Mouse (Mus musculus) heart, embryonic 13.5 days (tissue): ENCODE measurements at regions not wholly inside any gene's neighbourhood (a gene's known extent, or its start where the extent isn't known, plus 50 kb on each side); places are given as distances from the start of the nearest gene placed in this dataset.
"Not testable (repeated sequence)": the region's sequence is repeated elsewhere in the genome, so short reads cannot be mapped to it uniquely, and the experiment has no call there.

Experiments used
- ATAC-seq: fragments of 200-750 bp; cut with Nextera tagmentation; 2 replicates; pipeline ENCODE4 v1.8.0; 2017; ENCODE audit warnings: moderate TSS enrichment; ENCODE audit not compliant: insufficient number of reproducible peaks, low FRiP score, low TSS enrichment; ENCODE audit errors: extremely low read depth
- H3K27ac ChIP-seq: fragments of 300-500 bp; sonication (generic); replicated peaks from 2 replicates; pipeline ENCODE4 v1.5.1; 2015; ENCODE audit warnings: moderate library complexity, mild to moderate bottlenecking, inconsistent platforms
- H3K27me3 ChIP-seq: fragments of 300-500 bp; sonication (generic); replicated peaks from 2 replicates; pipeline ENCODE4 v1.6.1; 2015; ENCODE audit warnings: mild to moderate bottlenecking, inconsistent platforms
- H3K36me3 ChIP-seq: fragments of 300-500 bp; sonication (generic); 2 replicates; pipeline ENCODE4 v1.6.1; 2015; ENCODE audit warnings: mild to moderate bottlenecking, inconsistent platforms
- H3K4me1 ChIP-seq: fragments of 300-500 bp; sonication (generic); 2 replicates; pipeline ENCODE4 v1.6.1; 2015; ENCODE audit warnings: inconsistent platforms
- H3K4me2 ChIP-seq: fragments of 300-500 bp; sonication (generic); 2 replicates; pipeline ENCODE4 v1.6.1; 2015; ENCODE audit warnings: inconsistent platforms, mild to moderate bottlenecking, moderate library complexity
- H3K4me3 ChIP-seq: fragments of 300-500 bp; sonication (generic); 2 replicates; pipeline ENCODE4 v1.5.1; 2015; ENCODE audit warnings: moderate library complexity, mild to moderate bottlenecking, inconsistent platforms
- H3K9ac ChIP-seq: fragments of 300-500 bp; sonication (generic); 2 replicates; pipeline ENCODE4 v1.6.1; 2015; ENCODE audit warnings: inconsistent platforms, mild to moderate bottlenecking, moderate library complexity
- H3K9me3 ChIP-seq: fragments of 300-500 bp; sonication (generic); 2 replicates; pipeline ENCODE4 v1.6.1; 2016; ENCODE audit warnings: inconsistent platforms
- WGBS: fragments of 180-500 bp; shearing (Covaris S2); methylation state at CpG from one replicate; pipeline ENCODE4 v1.1.7; 2015; ENCODE audit warnings: mixed read lengths; 5-methylcytosine and 5-hydroxymethylcytosine counted together

DNA sequence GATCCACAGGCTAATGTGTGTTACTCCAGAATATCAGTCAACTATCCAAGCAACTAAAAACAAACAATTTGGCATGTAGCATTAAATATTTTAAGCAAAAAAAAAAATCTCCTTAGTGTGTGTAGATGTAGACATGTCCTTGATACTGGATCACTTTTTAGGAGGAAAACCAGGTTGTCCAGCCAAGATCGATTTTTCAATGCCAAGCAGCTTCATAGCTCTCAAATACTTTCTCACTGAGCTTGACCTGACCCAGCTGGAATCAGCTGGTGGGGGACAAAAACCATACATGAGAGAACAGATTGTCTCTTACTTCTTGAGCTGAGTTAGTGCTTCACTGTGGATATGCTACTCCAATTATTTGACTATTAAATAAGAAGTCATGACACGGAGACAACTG, 147.6 kb upstream of the Gm11146 start:
- no peaks in the 10 kb centered on the region for H3K27me3 ChIP-seq
- H3K9ac ChIP-seq = no peak overlapping the region
- no peak overlapping the region for H3K4me3 ChIP-seq
- WGBS = 70% methylated on average over 2 of the region's 2 CpGs
- H3K9me3 ChIP-seq = no peaks in the 10 kb centered on the region
- ATAC-seq = no peak
- H3K4me2 ChIP-seq = no peak overlapping the region
- H3K4me1 ChIP-seq = peaks cover 3% of the 10 kb centered on the region; the same call in 1 of the 2 replicates
- no peak overlapping the region for H3K27ac ChIP-seq
- no peaks in the 10 kb centered on the region for H3K36me3 ChIP-seq

DNA sequence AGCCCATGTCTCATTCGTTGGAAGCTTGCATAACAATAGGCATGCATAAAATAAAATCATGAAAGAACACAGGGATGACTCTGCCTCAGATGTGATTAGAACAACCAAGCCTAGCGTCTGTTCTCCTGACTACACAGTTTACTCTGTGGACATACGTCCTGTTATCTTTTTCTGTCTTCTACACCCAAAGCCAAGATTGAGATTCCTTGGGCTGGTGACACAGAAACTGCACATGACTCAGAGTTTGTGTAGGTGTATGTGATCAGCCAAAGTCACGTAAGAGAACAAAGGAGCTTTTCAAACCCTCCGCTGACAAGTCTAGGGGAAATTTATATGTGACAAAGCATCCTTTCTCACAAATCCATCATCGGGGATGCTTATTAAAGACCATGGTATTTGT, 141.9 kb upstream of the Gm11146 start:
- Histone ChIP-seq H3K27ac (no peak overlapping the region), H3K4me3 (no peak overlapping the region), H3K27me3 (no peaks in the 10 kb centered on the region), H3K4me1 (no peaks in the 10 kb centered on the region), H3K36me3 (peaks cover 4% of the 10 kb centered on the region; the same call in 1 of the 2 replicates), H3K9me3 (0 out of 2 replicates have a peak, but pooled peaks cover 5% of the 10 kb centered on the region), H3K4me2 (no peak overlapping the region), H3K9ac (no peak overlapping the region)
- ATAC-seq = no peak
- 73% methylated on average over 6 of the region's 6 CpGs for WGBS

- 78% methylated on average over 1 of the region's 1 CpGs for WGBS
- Histone ChIP-seq H3K36me3 (peaks cover 3% of the 10 kb centered on the region; the same call in 1 of the 2 replicates), H3K9me3 (0 out of 2 replicates have a peak, but pooled peaks cover 3% of the 10 kb centered on the region), H3K9ac (no peak overlapping the region), H3K27ac (no peak overlapping the region), H3K27me3 (no peaks in the 10 kb centered on the region), H3K4me1 (no peaks in the 10 kb centered on the region), H3K4me3 (no peak overlapping the region), H3K4me2 (no peak overlapping the region)
- no peak for ATAC-seq
Observed at GRCm38 (mm10) chr16:77738821-77739220, 136.9 kb upstream of the Gm11146 start.

DNA sequence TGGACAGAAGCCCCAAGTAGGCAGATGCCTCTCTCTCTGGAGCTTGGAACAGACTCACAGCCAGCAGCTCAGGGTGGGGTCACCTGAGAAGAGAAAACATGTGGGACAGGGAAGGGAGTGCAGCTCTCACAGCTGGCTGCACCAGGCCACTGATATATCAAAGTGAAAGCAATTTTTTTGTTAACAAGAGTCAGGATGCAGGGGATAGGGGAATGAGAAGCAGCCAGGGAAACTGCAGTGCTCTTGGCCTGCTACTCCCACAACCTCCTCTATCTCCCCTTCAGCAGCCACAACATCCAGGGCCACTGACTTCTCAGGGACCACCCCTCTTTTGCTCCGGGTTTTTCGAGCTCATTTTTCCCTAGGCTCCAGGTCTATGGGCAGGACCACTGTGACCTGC, 117.5 kb upstream of the Gm11146 start:
- Histone ChIP-seq H3K27me3 (no peaks in the 10 kb centered on the region), H3K9ac (no peak overlapping the region), H3K4me2 (no peak overlapping the region), H3K9me3 (peaks cover 9% of the 10 kb centered on the region), H3K4me1 (peaks cover 7% of the 10 kb centered on the region; the same call in 1 of the 2 replicates), H3K27ac (no peak overlapping the region; the same call in 1 of the 2 replicates), H3K36me3 (no peaks in the 10 kb centered on the region; the same call in 1 of the 2 replicates), H3K4me3 (no peak overlapping the region)
- 76% methylated on average over 2 of the region's 2 CpGs for WGBS
- no peak for ATAC-seq

DNA sequence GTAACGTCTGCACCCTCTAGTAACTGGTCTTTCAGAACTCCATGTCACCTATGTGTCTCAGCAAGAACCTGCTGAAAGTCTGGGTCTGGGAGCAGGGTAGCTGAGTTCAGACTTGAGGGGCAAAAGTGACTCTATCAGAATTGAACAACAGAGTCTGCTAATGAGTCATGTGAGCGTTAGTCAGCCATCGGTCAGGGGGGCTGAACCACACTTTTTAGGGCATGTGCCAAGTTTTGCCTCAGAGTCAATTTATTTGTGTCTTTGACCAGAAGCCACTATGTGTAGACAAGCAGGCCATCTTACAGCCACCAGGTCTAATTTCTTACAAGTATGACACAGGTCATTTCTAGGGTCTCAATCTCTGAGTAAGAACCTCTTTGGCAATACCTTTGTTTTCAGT, 115.9 kb upstream of the Gm11146 start:
- not testable (repeated sequence) for H3K4me3 ChIP-seq, H3K9ac ChIP-seq, H3K27ac ChIP-seq, H3K27me3 ChIP-seq, H3K4me2 ChIP-seq, H3K4me1 ChIP-seq, ATAC-seq, H3K36me3 ChIP-seq, H3K9me3 ChIP-seq
- 86% methylated on average over 3 of the region's 3 CpGs for WGBS

- H3K9ac ChIP-seq = no peak overlapping the region
- H3K36me3 ChIP-seq = 0 out of 2 replicates have a peak, but pooled peaks cover 1% of the 10 kb centered on the region
- no peaks in the 10 kb centered on the region for H3K27me3 ChIP-seq
- H3K4me3 ChIP-seq = no peak overlapping the region
- 65% methylated on average over 6 of the region's 6 CpGs for WGBS
- H3K9me3 ChIP-seq = no peaks in the 10 kb centered on the region
- no peak for ATAC-seq
- H3K27ac ChIP-seq = no peak overlapping the region
- H3K4me2 ChIP-seq = no peak overlapping the region
- H3K4me1 ChIP-seq = no peaks in the 10 kb centered on the region
Observed at GRCm38 (mm10) chr16:77704726-77705125, 102.8 kb upstream of the Gm11146 start.

DNA sequence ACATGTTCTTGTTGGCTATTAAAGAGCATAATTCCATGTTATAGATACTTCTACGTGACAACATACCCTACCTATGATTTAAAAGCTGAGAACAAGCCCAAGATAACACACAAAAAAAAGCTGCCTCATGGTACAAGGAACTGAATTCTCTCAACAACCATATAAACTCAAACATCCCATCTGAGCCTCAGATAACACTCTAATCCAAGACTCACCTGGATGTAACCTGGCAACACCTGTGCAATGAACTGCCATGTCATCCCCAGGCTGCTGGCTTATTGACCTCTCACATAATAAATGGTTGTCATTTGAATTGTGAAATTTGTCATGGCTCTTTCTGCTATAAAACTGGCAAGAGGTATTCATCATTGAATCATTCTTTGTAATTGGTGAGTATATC, 93.5 kb upstream of the Gm11146 start:
- no peaks in the 10 kb centered on the region for H3K27me3 ChIP-seq

DNA sequence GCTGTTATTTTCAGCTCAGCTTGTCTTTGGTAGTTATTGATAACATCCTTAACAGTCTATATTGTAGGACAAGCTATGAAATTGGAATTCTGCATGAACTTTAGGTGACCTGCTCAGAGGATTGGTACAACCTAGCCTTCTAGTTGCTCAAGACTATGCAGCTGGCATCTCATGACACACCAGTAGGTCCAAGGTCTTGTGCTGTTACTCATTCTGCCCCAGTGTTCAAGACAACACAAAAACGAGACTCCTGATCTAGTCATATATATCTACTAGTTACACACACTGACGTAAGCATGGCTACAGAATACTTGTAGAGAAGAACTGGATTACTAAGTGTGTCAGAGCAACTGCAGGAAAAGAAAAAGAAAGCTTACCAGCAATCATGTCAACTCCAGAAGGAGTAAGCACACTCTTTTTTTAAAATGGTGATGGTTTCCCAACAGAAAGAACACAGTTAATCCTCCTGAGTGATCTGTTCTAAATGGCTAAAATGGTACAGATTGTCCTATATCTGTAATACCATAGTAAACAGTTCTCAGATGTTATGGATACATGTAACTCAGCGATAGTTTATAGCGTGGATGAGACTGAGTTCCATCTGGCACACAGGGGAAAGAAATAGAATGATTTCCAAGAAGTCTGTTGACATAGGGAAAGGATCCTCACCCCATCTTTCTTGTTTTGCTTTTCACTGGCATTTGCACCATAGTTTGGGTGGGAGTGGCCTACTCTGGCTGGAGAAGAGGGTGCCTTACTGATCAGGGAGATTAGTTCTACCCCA, 85.4 kb upstream of the Gm11146 start:
- Histone ChIP-seq H3K9me3 (no peaks in the 10 kb centered on the region), H3K36me3 (peaks cover 4% of the 10 kb centered on the region; the same call in 1 of the 2 replicates), H3K9ac (no peak overlapping the region), H3K4me2 (no peak overlapping the region), H3K4me1 (no peaks in the 10 kb centered on the region), H3K27me3 (no peaks in the 10 kb centered on the region), H3K4me3 (no peak overlapping the region), H3K27ac (no peak overlapping the region)
- 87% methylated on average over 4 of the region's 4 CpGs for WGBS
- no peak for ATAC-seq

More for the DNA sequence above, 93.5 kb upstream of the Gm11146 start:
- H3K36me3 ChIP-seq = 0 out of 2 replicates have a peak, but pooled peaks cover 10% of the 10 kb centered on the region
- H3K4me3 ChIP-seq = no peak overlapping the region
- H3K9ac ChIP-seq = no peak overlapping the region
- WGBS = 65% methylated on average over 1 of the region's 1 CpGs
- no peaks in the 10 kb centered on the region for H3K4me1 ChIP-seq
- H3K27ac ChIP-seq = no peak overlapping the region
- no peak overlapping the region for H3K4me2 ChIP-seq
- no peak for ATAC-seq
- no peaks in the 10 kb centered on the region for H3K9me3 ChIP-seq

DNA sequence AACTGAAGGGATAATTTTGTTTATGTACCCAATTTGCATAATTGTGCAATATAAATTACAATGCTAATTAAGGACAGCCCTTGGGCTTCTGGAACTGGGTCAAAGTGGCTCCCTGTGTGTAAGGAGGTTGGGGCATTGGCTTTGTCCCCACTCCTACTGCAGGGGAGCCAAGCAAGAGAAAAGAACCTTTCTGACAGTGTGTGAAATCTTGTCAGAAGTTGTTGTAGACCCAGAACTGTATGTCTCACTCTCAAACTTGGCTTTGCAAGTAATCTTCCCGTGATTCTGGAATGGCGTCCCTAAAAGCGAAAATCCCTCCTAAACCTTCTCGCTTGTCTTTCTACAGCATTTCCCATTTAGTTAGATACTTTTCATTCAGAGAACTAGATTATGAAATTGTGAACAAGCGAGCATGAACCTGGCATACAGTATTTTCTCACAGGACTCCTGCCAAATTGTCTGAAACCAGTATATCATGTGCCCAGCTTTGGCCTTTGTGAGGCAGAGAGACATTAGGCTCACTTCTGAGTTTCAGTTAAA, 83.8 kb upstream of the Gm11146 start:
- H3K9ac ChIP-seq = no peak overlapping the region
- H3K4me1 ChIP-seq = no peaks in the 10 kb centered on the region
- H3K27me3 ChIP-seq = no peaks in the 10 kb centered on the region
- no peak for ATAC-seq
- H3K9me3 ChIP-seq = no peaks in the 10 kb centered on the region
- H3K36me3 ChIP-seq = peaks cover 4% of the 10 kb centered on the region; the same call in 1 of the 2 replicates
- no peak overlapping the region for H3K4me2 ChIP-seq
- H3K4me3 ChIP-seq = no peak overlapping the region
- WGBS = 88% methylated on average over 5 of the region's 5 CpGs
- no peak overlapping the region for H3K27ac ChIP-seq

- Histone ChIP-seq H3K27me3 (no peaks in the 10 kb centered on the region), H3K27ac (no peak overlapping the region), H3K4me2 (no peak overlapping the region), H3K4me1 (no peaks in the 10 kb centered on the region), H3K36me3 (peaks cover 4% of the 10 kb centered on the region; the same call in 1 of the 2 replicates), H3K9ac (no peak overlapping the region), H3K9me3 (no peaks in the 10 kb centered on the region), H3K4me3 (no peak overlapping the region)
- ATAC-seq = no peak
- WGBS = 53% methylated on average over 2 of the region's 2 CpGs
Observed at GRCm38 (mm10) chr16:77684521-77684920, 82.6 kb upstream of the Gm11146 start.

DNA sequence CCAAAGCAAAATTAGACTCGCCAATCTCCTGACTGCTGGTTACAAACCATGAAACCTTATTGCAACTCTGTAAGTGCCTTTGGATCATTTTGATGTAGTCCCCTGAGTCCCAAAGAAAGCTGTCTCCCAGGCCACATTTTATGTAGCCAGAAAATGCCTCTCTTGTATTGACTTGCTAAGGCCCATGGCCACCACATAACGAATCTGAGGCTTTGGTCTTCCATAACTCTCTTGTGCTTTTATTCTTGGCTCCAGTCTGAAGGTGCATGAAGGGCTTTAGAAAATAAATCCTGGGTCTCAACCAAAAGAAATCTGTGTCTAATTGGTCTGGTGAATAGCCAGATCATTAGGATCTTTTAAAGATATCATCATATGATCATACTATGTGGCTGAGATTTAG, 77.3 kb upstream of the Gm11146 start:
- WGBS = 77% methylated on average over 2 of the region's 2 CpGs
- H3K9me3 ChIP-seq = no peaks in the 10 kb centered on the region
- H3K36me3 ChIP-seq = no peaks in the 10 kb centered on the region
- H3K4me2 ChIP-seq = no peak overlapping the region
- ATAC-seq = no peak
- no peak overlapping the region for H3K4me3 ChIP-seq
- no peak overlapping the region for H3K9ac ChIP-seq
- H3K4me1 ChIP-seq = peaks cover 5% of the 10 kb centered on the region; the same call in 1 of the 2 replicates
- H3K27me3 ChIP-seq = no peaks in the 10 kb centered on the region
- no peak overlapping the region for H3K27ac ChIP-seq

GRCm38 (mm10) chr16:77676805-77677204, 74.9 kb upstream of the Gm11146 start:
- no peak for ATAC-seq
- Histone ChIP-seq H3K36me3 (peaks cover 9% of the 10 kb centered on the region), H3K4me1 (peaks cover 5% of the 10 kb centered on the region; the same call in 1 of the 2 replicates), H3K27me3 (no peaks in the 10 kb centered on the region), H3K27ac (no peak overlapping the region), H3K4me2 (no peak overlapping the region), H3K9ac (no peak overlapping the region), H3K9me3 (no peaks in the 10 kb centered on the region), H3K4me3 (no peak overlapping the region)
- 67% methylated on average over 2 of the region's 2 CpGs for WGBS
